Mouse (Mus musculus) olfactory bulb, adult 2 months (tissue): ENCODE results near the gene Iba57.

ENCODE experiments used
- CTCF ChIP-seq: fragments of 200-500 bp; IDR thresholded peaks from 2 replicates; pipeline ENCODE4 v1.5.1; 2012; ENCODE audit warnings: low read depth, mild to moderate bottlenecking, low read length, moderate library complexity; ENCODE audit not compliant: insufficient read depth
- POLR2A ChIP-seq: fragments of 200-500 bp; IDR thresholded peaks from 2 replicates; pipeline ENCODE4 v1.6.1; 2012; ENCODE audit warnings: mild to moderate bottlenecking, low read depth, low read length, moderate library complexity; ENCODE audit not compliant: insufficient read depth

GRCm38 (mm10) chr11:59159099-59159498 is 4.4 kb downstream of the Iba57 start:
- TF ChIP-seq POLR2A, result no peak
- no peak for TF ChIP-seq CTCF
